Mouse (Mus musculus): ENCODE measurements around the gene Ncoa4.
"Not testable (repeated sequence)": the region's sequence is repeated elsewhere in the genome, so short reads cannot be mapped to it uniquely, and the experiment has no call there.

Ncoa4 gene

DNA sequence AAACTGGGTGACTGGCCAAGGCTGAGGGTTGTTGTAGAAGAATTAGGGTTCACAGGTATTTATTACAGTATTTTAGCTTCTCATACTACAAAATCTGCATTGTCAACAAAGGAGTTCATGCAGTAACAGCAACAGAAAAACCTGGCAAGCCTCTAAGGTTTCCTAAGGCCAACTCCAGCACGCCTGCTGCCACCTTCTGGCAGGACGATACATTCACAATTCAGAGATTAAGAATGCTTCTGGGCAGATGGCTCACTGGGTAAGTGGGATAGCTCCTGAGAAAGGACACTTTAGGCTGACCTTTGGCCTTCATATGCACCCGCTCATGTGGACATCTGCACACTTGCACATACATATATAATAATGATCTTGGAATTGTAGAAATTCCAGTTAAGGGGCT is 32.8 kb downstream of the Ncoa4 start:
- no peak for DNase-seq (ENCODE audit: extremely low read depth, insufficient read length, low spot score)

DNA sequence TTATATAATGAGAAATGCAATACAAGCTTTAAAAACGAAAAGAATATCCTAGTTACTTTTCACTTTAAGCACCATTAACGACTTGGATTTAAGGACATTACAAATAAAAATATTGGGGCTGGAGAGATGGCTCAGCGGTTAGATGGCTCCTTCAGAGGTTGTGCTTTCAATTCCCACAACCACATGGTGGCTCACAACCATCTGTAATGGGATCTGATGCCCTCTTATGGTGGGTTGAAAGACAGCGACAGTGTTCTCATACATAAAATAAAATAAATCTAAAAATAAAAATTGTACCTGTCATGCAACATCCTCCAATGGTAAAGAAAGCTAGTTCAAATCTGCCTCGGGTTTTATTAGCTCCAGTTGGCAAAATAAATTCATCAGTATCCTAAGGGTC is 33.9 kb downstream of the Ncoa4 start:
- not testable (repeated sequence) for DNase-seq (ENCODE audit: extremely low read depth, insufficient read length, low spot score)

DNA sequence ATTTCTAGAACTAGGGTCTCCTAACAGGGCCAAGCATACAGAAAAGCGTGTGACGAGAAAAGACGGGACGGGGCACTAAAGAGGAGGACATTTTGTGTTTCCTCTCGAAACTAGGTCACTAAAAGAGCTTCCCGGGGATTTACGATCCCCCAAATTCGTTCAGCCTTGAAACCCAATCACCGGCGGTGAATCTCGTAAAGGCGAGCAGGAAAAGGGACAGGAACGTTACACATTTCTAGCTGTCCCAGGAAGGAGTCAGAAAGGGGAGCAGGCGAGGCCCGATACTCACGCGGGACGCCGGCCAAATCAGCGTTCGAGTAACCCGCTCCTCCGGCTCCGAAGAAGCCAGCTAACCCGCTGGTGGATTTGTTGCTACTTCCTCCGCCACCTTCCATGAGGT is 41.7 kb downstream of the Ncoa4 start:
- peak; percentile 71 for DNase-seq (ENCODE audit: extremely low read depth, insufficient read length, low spot score)

DNA sequence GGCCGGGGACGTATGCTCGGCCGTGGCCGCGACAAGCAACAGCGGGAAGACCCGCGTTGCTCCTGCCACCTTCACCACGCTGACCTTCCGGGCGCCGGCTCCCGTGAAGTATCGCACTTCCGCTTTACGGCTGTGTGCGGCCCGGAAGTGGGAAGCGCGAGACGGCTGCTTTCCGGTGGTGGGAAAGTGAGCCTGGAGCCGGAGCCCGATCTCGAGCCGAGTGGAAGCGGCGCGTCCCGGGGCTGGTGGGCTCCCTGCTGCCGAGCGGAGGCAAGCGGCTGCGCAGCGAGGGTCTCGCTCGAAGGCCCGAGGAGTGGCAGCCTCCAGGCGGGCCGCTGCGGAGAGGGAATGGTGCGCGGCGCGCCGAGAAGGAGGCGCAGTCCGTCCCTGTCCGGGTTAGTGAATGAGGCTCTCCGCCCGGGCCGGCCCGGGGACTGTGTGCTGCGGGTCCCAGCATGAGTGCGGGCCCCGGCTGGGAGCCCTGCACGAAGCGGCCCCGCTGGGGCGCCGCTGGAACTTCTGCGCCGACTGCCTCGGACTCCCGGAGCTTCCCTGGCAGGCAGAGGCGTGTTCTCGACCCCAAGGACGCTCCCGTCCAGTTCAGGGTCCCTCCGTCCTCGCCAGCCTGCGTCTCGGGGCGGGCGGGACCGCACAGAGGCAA is 42.3 kb downstream of the Ncoa4 start, which contains the start of the genes Timm23 and Parg:
Gene Timm23 (minus strand): TSS at position 108 of the 661 bp plus-strand sequence.
Gene Parg (plus strand): TSS at position 159 of the 661 bp plus-strand sequence.
- peak; percentile 83 for DNase-seq (ENCODE audit: extremely low read depth, insufficient read length, low spot score)

DNA sequence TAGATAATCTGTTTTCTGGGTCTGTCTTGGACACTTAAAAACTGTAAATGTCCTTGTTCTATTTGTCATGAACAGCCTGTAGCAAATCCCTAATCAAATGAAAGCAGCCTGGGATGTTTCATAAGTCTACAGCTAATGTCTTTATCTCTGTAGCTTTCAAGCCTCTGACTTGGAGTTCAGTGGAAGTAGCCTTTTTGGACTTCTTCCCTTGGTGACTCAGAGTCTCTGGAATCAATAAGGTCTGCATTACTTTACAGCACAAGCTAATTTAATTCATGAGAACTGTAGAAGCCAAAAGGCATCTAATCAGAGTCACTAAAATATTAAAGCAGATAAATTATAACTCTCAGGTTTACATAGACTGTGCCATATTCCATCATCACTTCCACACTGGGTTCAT is 66.9 kb downstream of the Ncoa4 start:
- DNase-seq (ENCODE audit: extremely low read depth, insufficient read length, low spot score), result no peak

DNA sequence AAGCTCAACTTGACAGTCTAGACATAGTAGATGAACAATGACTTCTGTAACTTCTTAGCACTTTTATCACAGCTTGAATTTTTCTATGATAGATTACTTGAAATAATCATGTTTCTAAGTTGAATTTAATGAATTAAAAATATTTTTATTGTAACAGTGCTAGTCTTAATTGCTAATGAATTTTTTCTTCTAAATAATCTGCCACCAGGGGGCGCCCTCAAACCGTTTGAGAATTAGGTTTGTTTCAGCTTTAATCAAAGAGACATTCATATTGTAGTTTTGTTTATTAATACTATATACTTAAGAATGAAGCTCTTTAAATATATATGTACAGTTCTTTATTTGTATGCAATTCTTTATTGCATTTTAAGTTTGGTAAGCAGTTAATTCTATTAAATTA is 69.3 kb downstream of the Ncoa4 start:
- DNase-seq (ENCODE audit: extremely low read depth, insufficient read length, low spot score), result no peak

All from 3134 (cell line).